Mouse (Mus musculus) kidney, postnatal 0 days (tissue): Measurements from ENCODE around the gene Pde8a. TPM values are rescaled to one million over a fixed set of nuclear protein-coding genes. Genes with fewer than 3 reads are reported as not detected.

Experiments
- ATAC-seq: fragments of 200-750 bp; cut with Nextera tagmentation; replicated peaks from 2 replicates; pipeline ENCODE4 v1.8.0; 2017; ENCODE audit warnings: low read depth, moderate number of reproducible peaks, moderate TSS enrichment, moderate library complexity; ENCODE audit not compliant: low FRiP score
- DNase-seq: peaks from one replicate; pipeline ENCODE4 v3.0.0-alpha.2; 2016; ENCODE audit warnings: low spot score
- H3K27ac ChIP-seq: fragments of 300-500 bp; sonication (generic); 2 replicates; pipeline ENCODE4 v1.5.1; 2014; ENCODE audit warnings: mild to moderate bottlenecking
- H3K27me3 ChIP-seq: fragments of 300-500 bp; sonication (generic); 2 replicates; pipeline ENCODE4 v1.6.1; 2014; ENCODE audit warnings: low read length, mixed read lengths; ENCODE audit not compliant: insufficient read depth
- H3K36me3 ChIP-seq: fragments of 300-500 bp; sonication (generic); 2 replicates; pipeline ENCODE4 v1.6.1; 2014; ENCODE audit warnings: low read length, mixed read lengths; ENCODE audit not compliant: insufficient read depth
- H3K4me1 ChIP-seq: fragments of 300-500 bp; sonication (generic); replicated peaks from 2 replicates; pipeline ENCODE4 v1.6.1; 2014; ENCODE audit warnings: antibody characterized with exemption, low read length, mixed read lengths; ENCODE audit not compliant: insufficient read depth
- H3K4me2 ChIP-seq: fragments of 300-500 bp; sonication (generic); 2 replicates; pipeline ENCODE4 v1.6.1; 2014; ENCODE audit warnings: mild to moderate bottlenecking, low read length, moderate library complexity, mixed read lengths
- H3K4me3 ChIP-seq: fragments of 300-500 bp; sonication (generic); replicated peaks from 2 replicates; pipeline ENCODE4 v1.5.1; 2014; ENCODE audit warnings: low read depth, low read length
- H3K9ac ChIP-seq: fragments of 300-500 bp; sonication (generic); 2 replicates; pipeline ENCODE4 v1.6.1; 2014; ENCODE audit warnings: low read depth, low read length
- H3K9me3 ChIP-seq: fragments of 300-500 bp; sonication (generic); replicated peaks from 2 replicates; pipeline ENCODE4 v1.6.1; 2016; ENCODE audit warnings: low read length, inconsistent platforms, mixed read lengths
- CTCF ChIP-seq: IDR thresholded peaks from 2 replicates; pipeline ENCODE4 v1.5.1; 2016; ENCODE audit warnings: antibody characterized with exemption, low read depth, mild to moderate bottlenecking, moderate library complexity
- WGBS: fragments of 180-500 bp; shearing (Covaris S2); extraction: QIAGEN DNeasy Blood & Tissue Kit; methylation state at CpG from one replicate; pipeline ENCODE4 v1.1.7; 2014; 5-methylcytosine and 5-hydroxymethylcytosine counted together
- polyA plus RNA-seq: library from polyadenylated mRNA; unstranded; fragments of >200 nt; fragmentation: Nextera tagmentation; extraction: Ambion mirVana; gene quantifications from 2 replicates; pipeline ENCODE4 v1.2.1, GENCODE M21; 2015

The Pde8a gene
- polyA plus RNA-seq, 1 experiment from 2014 or later = 11.0 TPM

DNA sequence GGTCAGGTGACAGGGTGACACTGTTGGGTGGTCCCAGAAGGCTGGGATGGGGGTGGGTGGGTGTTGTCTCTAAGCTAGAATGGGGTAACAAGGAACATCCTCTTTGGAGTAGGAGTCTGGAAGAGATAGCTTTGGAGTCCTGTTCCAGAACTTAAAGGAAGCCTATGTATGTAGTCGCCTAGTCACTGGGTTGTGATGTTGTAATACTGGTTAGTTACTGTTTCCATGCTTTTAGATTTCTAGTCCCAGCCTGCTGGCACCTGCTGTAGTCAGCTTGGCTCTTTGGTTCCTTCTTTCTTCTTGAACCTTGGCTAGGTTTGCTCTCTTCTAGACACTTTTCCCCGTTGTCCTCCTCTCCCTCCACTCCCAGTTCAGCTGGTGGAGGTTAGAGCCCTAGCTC lies 21.7 kb downstream of the Pde8a start:
- WGBS = 82% methylated on average over 2 of the region's 2 CpGs
- no peak for DNase-seq
- Histone ChIP-seq H3K4me1 (peaks cover 6% of the 10 kb centered on the region), H3K4me3 (no peak overlapping the region), H3K4me2 (no peak overlapping the region), H3K36me3 (no peaks in the 10 kb centered on the region), H3K27ac (0 out of 2 replicates have a peak overlapping the region, but pooled peaks have one; percentile 25), H3K9ac (no peak overlapping the region), H3K27me3 (no peaks in the 10 kb centered on the region), H3K9me3 (no peaks in the 10 kb centered on the region)
- no peak for ATAC-seq
- TF ChIP-seq CTCF = no peak

GRCm38 (mm10) chr7:81235600-81236223 lies 22.3 kb downstream of the Pde8a start:
- TF ChIP-seq CTCF = no peak
- Histone ChIP-seq H3K4me2 (no peak overlapping the region), H3K9me3 (no peaks in the 10 kb centered on the region), H3K36me3 (no peaks in the 10 kb centered on the region), H3K9ac (no peak overlapping the region), H3K4me3 (no peak overlapping the region), H3K27ac (0 out of 2 replicates have a peak overlapping the region, but pooled peaks have one; percentile 25), H3K4me1 (peaks cover 6% of the 10 kb centered on the region), H3K27me3 (no peaks in the 10 kb centered on the region)
- ATAC-seq (no peak), DNase-seq (peak; percentile 9)
- WGBS = 44% methylated on average over 4 of the region's 4 CpGs

DNA sequence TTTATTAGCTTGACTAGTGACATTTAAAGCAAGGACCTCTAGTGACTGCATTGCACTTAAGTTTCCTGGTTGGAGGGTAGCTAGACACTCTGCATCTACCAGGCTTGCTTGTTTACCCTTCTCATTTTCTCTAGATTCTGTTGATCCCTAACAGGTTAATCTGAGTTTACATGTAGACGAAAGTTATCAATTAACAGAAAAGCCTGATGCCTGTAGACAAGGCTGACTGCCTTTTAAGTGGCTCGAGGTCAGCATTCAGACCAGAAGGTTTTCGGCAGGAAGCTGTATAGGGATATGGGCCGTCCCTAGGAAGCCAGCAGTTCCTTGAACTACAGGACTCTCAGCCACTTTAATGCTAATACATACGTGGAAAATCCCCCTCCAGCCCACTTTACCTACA lies 30.0 kb downstream of the Pde8a start:
- H3K4me2 ChIP-seq = no peak overlapping the region
- peak; percentile 57 for DNase-seq
- no peak overlapping the region for H3K9ac ChIP-seq
- no peak overlapping the region for H3K4me3 ChIP-seq
- 33% methylated on average over 5 of the region's 5 CpGs for WGBS
- peak overlapping the region; percentile 82 for H3K27ac ChIP-seq
- H3K36me3 ChIP-seq = no peaks in the 10 kb centered on the region
- H3K4me1 ChIP-seq = peaks cover 3% of the 10 kb centered on the region
- H3K9me3 ChIP-seq = no peaks in the 10 kb centered on the region
- H3K27me3 ChIP-seq = no peaks in the 10 kb centered on the region
- TF ChIP-seq CTCF = no peak
- ATAC-seq = peak; percentile 88

DNA sequence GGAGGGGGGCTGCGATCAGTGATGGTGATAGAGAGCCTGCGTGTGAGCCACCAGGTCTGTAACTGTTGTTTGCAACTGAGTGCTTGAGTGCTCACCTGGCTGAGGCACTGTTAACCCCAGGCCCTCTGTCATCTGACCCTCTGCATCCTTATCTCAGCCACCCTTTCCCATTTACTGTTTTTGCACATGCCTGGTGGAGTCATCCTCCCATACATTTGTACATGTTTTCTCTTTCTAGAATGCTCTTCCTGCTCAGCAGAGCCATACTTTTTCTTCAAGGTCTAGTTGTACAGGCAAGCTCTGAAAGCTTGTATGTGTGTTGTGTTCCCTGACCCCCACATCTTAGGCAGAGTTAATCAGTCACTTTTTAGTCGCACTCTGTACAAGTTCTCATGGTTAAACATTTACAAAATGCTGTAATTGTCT lies 36.5 kb downstream of the Pde8a start:
- DNase-seq = peak; percentile 59
- no peak overlapping the region for H3K9ac ChIP-seq
- H3K4me2 ChIP-seq = peak overlapping the region; percentile 35
- ATAC-seq = peak; percentile 68
- no peak overlapping the region for H3K4me3 ChIP-seq
- no peaks in the 10 kb centered on the region for H3K36me3 ChIP-seq
- no peaks in the 10 kb centered on the region for H3K27me3 ChIP-seq
- H3K27ac ChIP-seq = peak overlapping the region; percentile 79
- H3K9me3 ChIP-seq = no peaks in the 10 kb centered on the region
- TF ChIP-seq CTCF = no peak
- WGBS = 57% methylated on average over 3 of the region's 3 CpGs
- H3K4me1 ChIP-seq = 0 out of 2 replicates have a peak, but pooled peaks cover 8% of the 10 kb centered on the region

- peak overlapping the region; percentile 21; the same call in 1 of the 2 replicates for H3K27ac ChIP-seq
- H3K4me2 ChIP-seq = 0 out of 2 replicates have a peak overlapping the region, but pooled peaks have one; percentile 2
- no peaks in the 10 kb centered on the region for H3K9me3 ChIP-seq
- TF ChIP-seq CTCF = no peak
- H3K4me1 ChIP-seq = 0 out of 2 replicates have a peak, but pooled peaks cover 8% of the 10 kb centered on the region
- ATAC-seq = 0 out of 2 replicates have a peak, but pooled peaks have one; percentile 30
- H3K9ac ChIP-seq = no peak overlapping the region
- peak; percentile 21 for DNase-seq
- H3K36me3 ChIP-seq = no peaks in the 10 kb centered on the region
- WGBS = 58% methylated on average over 6 of the region's 6 CpGs
- H3K27me3 ChIP-seq = no peaks in the 10 kb centered on the region
- no peak overlapping the region for H3K4me3 ChIP-seq
Measured at GRCm38 (mm10) chr7:81250601-81251000, 37.2 kb downstream of the Pde8a start.

DNA sequence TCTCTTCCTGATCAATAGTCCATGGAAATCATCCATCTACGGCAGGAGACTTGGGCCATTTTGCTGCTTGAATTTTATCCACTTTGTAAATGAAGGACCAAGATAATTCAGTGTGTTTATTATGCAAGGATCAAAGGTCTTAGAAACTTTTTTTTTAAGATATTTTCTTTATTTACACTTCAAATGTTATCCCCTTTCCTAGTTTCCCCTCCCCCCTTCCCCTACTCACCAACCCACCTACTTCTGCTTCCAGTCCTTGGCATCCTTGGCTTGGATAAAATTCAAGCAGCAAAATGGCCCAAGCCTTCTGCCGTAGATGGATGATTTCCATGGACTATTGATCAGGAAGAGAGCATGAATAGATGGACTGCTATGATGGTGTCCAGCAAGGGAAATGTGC lies 38.1 kb downstream of the Pde8a start:
- Histone ChIP-seq H3K9ac (no peak overlapping the region), H3K4me3 (no peak overlapping the region), H3K9me3 (no peaks in the 10 kb centered on the region), H3K27ac (no peak overlapping the region), H3K4me2 (no peak overlapping the region), H3K4me1 (0 out of 2 replicates have a peak, but pooled peaks cover 6% of the 10 kb centered on the region), H3K27me3 (no peaks in the 10 kb centered on the region), H3K36me3 (no peaks in the 10 kb centered on the region)
- ATAC-seq = no peak
- no peak for TF ChIP-seq CTCF
- no peak for DNase-seq
- WGBS = 74% methylated on average over 2 of the region's 2 CpGs

DNA sequence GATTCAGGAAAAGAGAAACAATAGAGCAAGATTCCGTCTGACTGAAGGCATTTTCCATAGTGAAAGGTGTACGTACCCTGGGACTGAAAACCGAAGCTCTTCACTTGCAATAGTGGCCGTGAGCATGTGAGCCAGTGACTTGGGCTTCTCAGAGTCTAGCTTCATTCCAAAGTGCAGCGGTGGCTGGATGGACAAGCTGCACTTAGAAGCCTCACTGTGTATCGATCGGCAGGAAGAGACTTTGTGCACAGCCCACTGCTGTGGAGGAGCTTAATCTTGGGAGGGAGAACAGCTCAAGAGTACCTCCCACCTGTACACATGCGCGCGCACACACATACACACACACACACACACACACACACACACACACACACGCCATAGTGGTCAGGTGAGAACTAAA lies 39.9 kb downstream of the Pde8a start:
- 0 out of 2 replicates have a peak, but pooled peaks cover 6% of the 10 kb centered on the region for H3K4me1 ChIP-seq
- no peak overlapping the region for H3K4me3 ChIP-seq
- no peak for TF ChIP-seq CTCF
- 75% methylated on average over 11 of the region's 11 CpGs for WGBS
- ATAC-seq (no peak), DNase-seq (no peak)
- peak overlapping the region; percentile 44; the same call in 1 of the 2 replicates for H3K27ac ChIP-seq
- H3K9ac ChIP-seq = no peak overlapping the region
- no peaks in the 10 kb centered on the region for H3K27me3 ChIP-seq
- no peak overlapping the region for H3K4me2 ChIP-seq
- no peaks in the 10 kb centered on the region for H3K36me3 ChIP-seq
- H3K9me3 ChIP-seq = no peaks in the 10 kb centered on the region
